29 mouse cellular contexts compared by ENCODE assay signal in the genomic region with DNA sequence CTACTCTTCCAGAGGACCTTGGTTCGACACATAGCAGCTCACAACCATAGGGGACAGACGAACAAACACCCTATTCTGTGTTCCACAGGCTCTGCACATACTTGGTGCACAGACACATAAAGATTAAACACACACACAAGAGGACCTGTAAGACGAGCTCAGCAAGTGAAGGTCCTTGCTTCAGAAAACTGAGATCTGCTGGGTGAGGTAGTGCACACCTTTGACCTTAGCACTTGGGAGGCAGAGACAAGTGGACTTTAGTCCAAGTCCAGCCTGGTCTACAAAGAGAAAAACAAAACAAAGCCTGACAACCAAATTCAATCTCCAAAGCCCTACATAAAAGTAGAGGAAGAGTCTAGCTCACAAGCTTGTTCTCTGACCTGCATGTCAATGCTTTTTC. TPM values are rescaled to one million over a fixed set of nuclear protein-coding genes. Genes with fewer than 3 reads are reported as not detected.
DNase-seq lines count a peak whose midpoint lies in the region; ATAC-seq and TF ChIP-seq lines count a peak whose summit lies in the region.
"Had no signal": no experiment of that assay in that cellular context is flagged by ENCODE, and none has a peak within 500 bp of the region (broad histone marks: within the 10 kb centered on the region; RNA-seq: fewer than 3 reads in every experiment).

No protein-coding gene starts in this region.

- H3K4me2 ChIP-seq in intestine, embryonic 15.5 days (replicated peaks): no peak overlapping the region; the same call in 1 of the 2 replicates
- H3K4me2 ChIP-seq: embryonic facial prominence, embryonic 15.5 days; forebrain, embryonic 12.5 days; heart, embryonic 13.5 days; limb, embryonic 15.5 days had no signal

- no peaks in the 10 kb centered on the region for H3K27me3 ChIP-seq in intestine, embryonic 15.5 days (replicated peaks)
- no peaks in the 10 kb centered on the region for H3K27me3 ChIP-seq in thymus, adult 2 months (ENCODE audit: control insufficient read depth, insufficient read depth, low read length)
- H3K27me3 ChIP-seq: embryonic facial prominence, embryonic 15.5 days; forebrain, embryonic 12.5 days; heart, embryonic 13.5 days; limb, embryonic 15.5 days had no signal

- H3K4me3 ChIP-seq in intestine, embryonic 15.5 days (replicated peaks): no peak overlapping the region
- no peak overlapping the region for H3K4me3 ChIP-seq in thymus, adult 2 months (ENCODE audit: control insufficient read depth, insufficient read depth, low read length)
- H3K4me3 ChIP-seq: embryonic facial prominence, embryonic 15.5 days; forebrain, embryonic 12.5 days; heart, embryonic 13.5 days; hindbrain, embryonic 10.5 days; limb, embryonic 10.5 days; limb, embryonic 15.5 days had no signal

- H3K27ac ChIP-seq in intestine, embryonic 15.5 days: no peak overlapping the region
- no peak overlapping the region for H3K27ac ChIP-seq in thymus, adult 2 months (ENCODE audit: control insufficient read depth, insufficient read depth, low read length)
- H3K27ac ChIP-seq: embryonic facial prominence, embryonic 15.5 days; forebrain, embryonic 12.5 days; heart, embryonic 13.5 days; hindbrain, embryonic 10.5 days; limb, embryonic 10.5 days; limb, embryonic 15.5 days; macrophage had no signal

- ATAC-seq in intestine, embryonic 15.5 days: peak; percentile 59
- ATAC-seq: CD4-positive, CD25-positive, alpha-beta regulatory T cell, adult 4 months; forebrain, postnatal 0 days; hindbrain, embryonic 16.5 days had no signal

- peaks cover 4% of the 10 kb centered on the region; the same call in 1 of the 2 replicates for H3K36me3 ChIP-seq in intestine, embryonic 15.5 days
- H3K36me3 ChIP-seq in thymus, adult 2 months (ENCODE audit: control insufficient read depth, insufficient read depth, low read length): peaks cover 16% of the 10 kb centered on the region

- no peak for TF ChIP-seq CTCF in thymus, adult 2 months (IDR thresholded peaks at IDR 0.05; ENCODE audit: borderline replicate concordance, control insufficient read depth, extremely low read depth, insufficient read depth, low read length, poor library complexity)

- peak; percentile 56 to 73 for DNase-seq in kidney, adult 8-10 months
- DNase-seq in kidney, postnatal 10 days: no peak
- peak; percentile 83 for DNase-seq in kidney, adult 9 months
- peak; percentile 53 for DNase-seq in large intestine, adult 2 months (ENCODE audit: low read depth, low spot score)
- no peak for DNase-seq in thymus, adult 2 months
- DNase-seq in layer of hippocampus, postnatal 10 days (ENCODE audit: low spot score in 2 of 2): no peak
- DNase-seq: adrenal gland, adult 2 months; adrenal gland, postnatal 36 days; cerebellum, adult 18-20 months; cerebellum, postnatal 14 days; forebrain, postnatal 0 days; gastrocnemius, postnatal 10 days; heart, postnatal 14 days; lung, adult 2 months; lung, postnatal 10 days; midbrain, embryonic 14.5 days; thymus, postnatal 14 days had no signal

- no peak overlapping the region for H3K9ac ChIP-seq in intestine, embryonic 15.5 days
- H3K9ac ChIP-seq: embryonic facial prominence, embryonic 15.5 days; forebrain, embryonic 12.5 days; forebrain, postnatal 0 days; heart, embryonic 13.5 days; limb, embryonic 15.5 days had no signal

- TF ChIP-seq POLR2A in thymus, adult 2 months (IDR thresholded peaks at IDR 0.05; ENCODE audit: control insufficient read depth, extremely low read depth, insufficient read depth, low read length, poor library complexity): no peak

- H3K4me1 ChIP-seq in intestine, embryonic 15.5 days (replicated peaks): 0 out of 2 replicates have a peak, but pooled peaks cover 3% of the 10 kb centered on the region
- no peaks in the 10 kb centered on the region for H3K4me1 ChIP-seq in thymus, adult 2 months (replicated peaks; ENCODE audit: control insufficient read depth, insufficient read depth, low read length)
- H3K4me1 ChIP-seq: limb, embryonic 10.5 days had no signal

- H3K9me3 ChIP-seq in intestine, embryonic 15.5 days: no peaks in the 10 kb centered on the region
- H3K9me3 ChIP-seq: embryonic facial prominence, embryonic 15.5 days; forebrain, embryonic 12.5 days; heart, embryonic 13.5 days; hindbrain, embryonic 10.5 days; limb, embryonic 10.5 days; limb, embryonic 15.5 days had no signal

- 64% methylated on average over 3 of the region's 3 CpGs for WGBS in intestine, embryonic 15.5 days
- 37% methylated on average over 3 of the region's 3 CpGs for WGBS in large intestine, adult 2 months
- WGBS in thymus, adult 2 months: 94% methylated on average over 3 of the region's 3 CpGs

RNA-seq across cellular contexts. Expression of a gene that starts 17.1 kb away (rescaled TPM):
- polyA plus RNA-seq in intestine, embryonic 15.5 days (2015; fragmentation: Nextera tagmentation; extraction: Ambion mirVana): 70.6 and 86.5 TPM in 2 replicates
- polyA plus RNA-seq in large intestine, adult 2 months (2012; rRNA removed): 17.8 and 21.1 TPM in 2 replicates
- 36.0 and 36.3 TPM in 2 replicates for polyA plus RNA-seq in thymus, adult 2 months (2012; rRNA removed)
- total RNA-seq in layer of hippocampus, postnatal 10 days (2021): 10 to 100 TPM; 46.2 to 51.7 TPM

RNA-seq across cellular contexts. Expression of a gene that starts 50.7 kb away (rescaled TPM):
- 0.28 and 0.34 TPM in 2 replicates for polyA plus RNA-seq in intestine, embryonic 15.5 days (2015; fragmentation: Nextera tagmentation; extraction: Ambion mirVana)
- 0.20 and 0.56 TPM in 2 replicates for polyA plus RNA-seq in large intestine, adult 2 months (2012; rRNA removed)
- polyA plus RNA-seq in thymus, adult 2 months (2012; rRNA removed): 3.9 and 4.3 TPM in 2 replicates
- 1 to 10 TPM; 5.3 to 5.4 TPM for total RNA-seq in layer of hippocampus, postnatal 10 days (2021)
- total RNA-seq: gastrocnemius, postnatal 10 days; megakaryocyte-erythroid progenitor cell, adult 5-6 weeks; monocyte, adult 5-6 weeks had no signal
- polyA plus RNA-seq: CD4-positive, CD25-positive, alpha-beta regulatory T cell, adult 4 months had no signal

Comparison
In these comparisons a context has a peak if more than half of its experiments do, and no peak if none do; other contexts are left out.
1. DNase-seq: peak in kidney, adult 8-10 months (2 of 2), kidney, adult 9 months (single experiment) and large intestine, adult 2 months (single experiment); none in kidney, postnatal 10 days (single experiment), thymus, adult 2 months (single experiment) and layer of hippocampus, postnatal 10 days (0 of 2).